In the genomic region with DNA sequence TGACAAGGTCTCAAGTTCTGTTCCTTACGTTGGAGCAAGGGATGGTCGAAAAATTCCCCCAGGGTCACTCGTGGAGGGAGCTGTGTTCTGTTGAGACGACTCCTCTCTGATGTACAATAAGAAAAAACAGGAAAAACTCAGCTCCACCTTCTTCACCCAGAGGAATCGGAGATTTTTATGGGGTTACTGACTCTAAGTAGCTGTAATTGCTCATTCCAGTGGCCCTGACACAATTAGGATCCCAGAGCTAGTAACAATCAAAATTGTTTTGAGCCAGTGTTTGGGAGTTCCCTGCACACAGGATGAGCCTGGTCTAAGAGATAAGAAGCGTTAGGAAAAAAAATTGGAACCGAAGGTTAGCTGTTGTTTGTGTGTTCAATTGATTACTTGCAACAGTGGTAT, we compare ENCODE assay signal across 8 mouse cellular contexts. TPM values are rescaled to one million over a fixed set of nuclear protein-coding genes. Genes with fewer than 3 reads are reported as not detected.
DNase-seq lines count a peak whose midpoint lies in the region; ATAC-seq and TF ChIP-seq lines count a peak whose summit lies in the region.

A gene (minus strand): TSS at position 331 of the 402 bp plus-strand sequence.

- DNase-seq in kidney, postnatal 36 days = no peak
- DNase-seq in brain, embryonic 14.5 days (ENCODE audit: low read depth) = no peak
- peak in 1 of 2 experiments; percentile 28 for DNase-seq in heart, postnatal 36 days
- DNase-seq in testis, postnatal 10 days (ENCODE audit: low spot score) = no peak
- DNase-seq in kidney, postnatal 10 days = no peak

- peaks cover 10% of the 10 kb centered on the region for H3K4me1 ChIP-seq in kidney, embryonic 15.5 days
- H3K4me1 ChIP-seq in lung, embryonic 16.5 days (replicated peaks; ENCODE audit: control insufficient read depth, insufficient read depth, low read length) = peaks cover 2% of the 10 kb centered on the region; the same call in 1 of the 2 replicates

- no peaks in the 10 kb centered on the region for H3K36me3 ChIP-seq in kidney, embryonic 15.5 days
- no peaks in the 10 kb centered on the region for H3K36me3 ChIP-seq in lung, embryonic 16.5 days (ENCODE audit: control insufficient read depth, insufficient read depth, low read length)

- 31% methylated on average over 7 of the region's 7 CpGs for WGBS in kidney, embryonic 15.5 days
- WGBS in lung, embryonic 16.5 days = 49% methylated on average over 7 of the region's 7 CpGs

- no peak within 1 kb of the TSS for H3K4me3 ChIP-seq in kidney, embryonic 15.5 days (replicated peaks)
- no peak within 1 kb of the TSS for H3K4me3 ChIP-seq in lung, embryonic 16.5 days (ENCODE audit: low read length)

- TF ChIP-seq POLR2A in brain, embryonic 14.5 days (IDR thresholded peaks at IDR 0.05; ENCODE audit: borderline replicate concordance, extremely low read depth, insufficient read depth, insufficient read length, poor library complexity, severe bottlenecking) = no peak

- ATAC-seq in kidney, embryonic 15.5 days (replicated peaks; ENCODE audit: low FRiP score) = no peak
- no peak for ATAC-seq in lung, embryonic 16.5 days (ENCODE audit: low read depth)
- ATAC-seq in inflammation-experienced regulatory T-cells, adult 6 months = no peak

- no peaks in the 10 kb centered on the region for H3K9me3 ChIP-seq in kidney, embryonic 15.5 days (replicated peaks)
- H3K9me3 ChIP-seq in lung, embryonic 16.5 days (ENCODE audit: control insufficient read depth, low read length) = no peaks in the 10 kb centered on the region

- H3K27ac ChIP-seq in kidney, embryonic 15.5 days = peak within 1 kb of the TSS; percentile 22
- no peak within 1 kb of the TSS for H3K27ac ChIP-seq in lung, embryonic 16.5 days (ENCODE audit: low read length)

- TF ChIP-seq CTCF in brain, embryonic 14.5 days (IDR thresholded peaks at IDR 0.05; ENCODE audit: borderline replicate concordance, extremely low read depth, insufficient read depth, insufficient read length) = no peak

- H3K9ac ChIP-seq in kidney, embryonic 15.5 days = no peak within 1 kb of the TSS
- no peak within 1 kb of the TSS for H3K9ac ChIP-seq in lung, embryonic 16.5 days (ENCODE audit: low read length)

- intact Hi-C loops in heart, postnatal 36 days (cut with DNase I) = loop anchor here (1.0 kb wide), 1 partner anchor 13 kb away; no protein-coding TSS in a partner anchor

- no peaks in the 10 kb centered on the region for H3K27me3 ChIP-seq in kidney, embryonic 15.5 days
- H3K27me3 ChIP-seq in lung, embryonic 16.5 days (ENCODE audit: control insufficient read depth, insufficient read depth, low read depth, low read length) = no peaks in the 10 kb centered on the region

- H3K4me2 ChIP-seq in kidney, embryonic 15.5 days = no peak within 1 kb of the TSS
- H3K4me2 ChIP-seq in lung, embryonic 16.5 days (ENCODE audit: low read depth, low read length) = no peak within 1 kb of the TSS

RNA-seq across cellular contexts. Expression of the gene that starts here (rescaled TPM):
- polyA plus RNA-seq in kidney, embryonic 15.5 days (2015; fragmentation: Nextera tagmentation; extraction: Ambion mirVana) = 41.5 and 42.2 TPM in 2 replicates
- 25.5 and 38.2 TPM in 2 replicates for polyA plus RNA-seq in brain, embryonic 14.5 days (2012; rRNA removed)
- total RNA-seq in heart, postnatal 36 days (2021) = 10 to 100 TPM; 36.2 to 53.0 TPM
- 29.2 and 41.0 TPM in 2 replicates for polyA plus RNA-seq in lung, embryonic 16.5 days (2015; fragmentation: Nextera tagmentation; extraction: Ambion mirVana)
- 1 to 10 TPM in 1 of 3 experiments, under 1 TPM in 1, not detected in 1; 0.32 to 6.2 TPM for polyA plus RNA-seq in inflammation-experienced regulatory T-cells, adult 6 months (2017; shearing (Covaris generic))
